Comparison of ENCODE assay signal across 14 mouse cellular contexts in genomic region chr2:62808813-62809212, GRCm38 (mm10).
DNase-seq lines count a peak whose midpoint lies in the region; ATAC-seq and TF ChIP-seq lines count a peak whose summit lies in the region.
"Had no signal": no experiment of that assay in that cellular context is flagged by ENCODE, and none has a peak within 500 bp of the region (broad histone marks: within the 10 kb centered on the region; RNA-seq: fewer than 3 reads in every experiment).

No protein-coding gene starts in this region.

- H3K9ac ChIP-seq in hindbrain, postnatal 0 days (replicated peaks; ENCODE audit: low read length): no peak overlapping the region
- no peak overlapping the region for H3K9ac ChIP-seq in neural tube, embryonic 15.5 days (replicated peaks)
- H3K9ac ChIP-seq: embryonic facial prominence, embryonic 12.5 days; lung, embryonic 15.5 days had no signal

- 28% methylated on average over 4 of the region's 4 CpGs for WGBS in hindbrain, postnatal 0 days
- 43% methylated on average over 4 of the region's 4 CpGs for WGBS in neural tube, embryonic 15.5 days

- TF ChIP-seq CTCF in hindbrain, postnatal 0 days (IDR thresholded peaks at IDR 0.05; ENCODE audit: low read depth): no peak

- H3K4me1 ChIP-seq in hindbrain, postnatal 0 days (ENCODE audit: insufficient read depth, low read length): peaks cover 10% of the 10 kb centered on the region; the same call in 1 of the 2 replicates
- peaks cover 13% of the 10 kb centered on the region; the same call in 1 of the 2 replicates for H3K4me1 ChIP-seq in neural tube, embryonic 15.5 days
- H3K4me1 ChIP-seq: embryonic facial prominence, embryonic 12.5 days; lung, embryonic 15.5 days had no signal

- no peaks in the 10 kb centered on the region for H3K36me3 ChIP-seq in hindbrain, postnatal 0 days (ENCODE audit: insufficient read depth, low read length)
- no peaks in the 10 kb centered on the region for H3K36me3 ChIP-seq in neural tube, embryonic 15.5 days
- H3K36me3 ChIP-seq: embryonic facial prominence, embryonic 12.5 days; lung, embryonic 15.5 days had no signal

- ATAC-seq in hindbrain, postnatal 0 days: no peak
- no peak for ATAC-seq in neural tube, embryonic 15.5 days (ENCODE audit: low FRiP score)
- ATAC-seq: inflammation-experienced regulatory T-cells, adult 6 months had no signal

- DNase-seq in heart, adult 11 months: peak; percentile 64
- no peak for DNase-seq in heart, postnatal 4 days
- peak; percentile 35 to 40 for DNase-seq in right cerebral cortex, postnatal 10 days (ENCODE audit: low spot score in 2 of 2)
- DNase-seq in right cerebral cortex, adult 18-20 months: no peak
- peak; percentile 24 for DNase-seq in hindbrain, postnatal 0 days (ENCODE audit: low spot score)
- no peak for DNase-seq in heart, adult 8-10 months (ENCODE audit: low spot score)
- no peak for DNase-seq in frontal cortex, postnatal 10 days (ENCODE audit: low spot score in 2 of 2)
- DNase-seq: spleen, adult 18-20 months; thymus, postnatal 14 days had no signal

- no peaks in the 10 kb centered on the region for H3K27me3 ChIP-seq in hindbrain, postnatal 0 days (ENCODE audit: insufficient read depth, low read length)
- H3K27me3 ChIP-seq in neural tube, embryonic 15.5 days (replicated peaks): no peaks in the 10 kb centered on the region
- H3K27me3 ChIP-seq: CH12.LX; embryonic facial prominence, embryonic 12.5 days; lung, embryonic 15.5 days had no signal

- no peaks in the 10 kb centered on the region for H3K9me3 ChIP-seq in hindbrain, postnatal 0 days (ENCODE audit: low read length)
- H3K9me3 ChIP-seq in neural tube, embryonic 15.5 days (replicated peaks): no peaks in the 10 kb centered on the region
- H3K9me3 ChIP-seq: embryonic facial prominence, embryonic 12.5 days; lung, embryonic 15.5 days had no signal

- no peak overlapping the region for H3K4me3 ChIP-seq in hindbrain, postnatal 0 days (ENCODE audit: low read length)
- no peak overlapping the region for H3K4me3 ChIP-seq in neural tube, embryonic 15.5 days (replicated peaks)
- H3K4me3 ChIP-seq: embryonic facial prominence, embryonic 12.5 days; lung, embryonic 15.5 days had no signal

- H3K4me2 ChIP-seq in hindbrain, postnatal 0 days (ENCODE audit: low read depth, low read length): no peak overlapping the region
- H3K4me2 ChIP-seq in neural tube, embryonic 15.5 days: no peak overlapping the region
- H3K4me2 ChIP-seq: embryonic facial prominence, embryonic 12.5 days; lung, embryonic 15.5 days had no signal

- no peak overlapping the region for H3K27ac ChIP-seq in hindbrain, postnatal 0 days
- 0 out of 2 replicates have a peak overlapping the region, but pooled peaks have one; percentile 11 for H3K27ac ChIP-seq in neural tube, embryonic 15.5 days (replicated peaks)
- H3K27ac ChIP-seq: embryonic facial prominence, embryonic 12.5 days; lung, embryonic 15.5 days had no signal

Comparison
In these comparisons a context has a peak if more than half of its experiments do, and no peak if none do; other contexts are left out.
1. DNase-seq: peak in heart, adult 11 months (single experiment), right cerebral cortex, postnatal 10 days (2 of 2) and hindbrain, postnatal 0 days (single experiment); none in heart, postnatal 4 days (single experiment), right cerebral cortex, adult 18-20 months (single experiment), heart, adult 8-10 months (single experiment) and frontal cortex, postnatal 10 days (0 of 2).